Mouse (Mus musculus) adrenal gland, postnatal 36 days (tissue): ENCODE results near the gene Acad9. TPM values are rescaled to one million over a fixed set of nuclear protein-coding genes. Genes with fewer than 3 reads are reported as not detected.

ENCODE experiments used
- DNase-seq, 2 experiments: peaks; one replicate each; pipeline ENCODE4 v3.0.0; 2021; ENCODE audit warnings: mixed read lengths in 1 of 2
- long read RNA-seq, 2 experiments: library from polyadenylated mRNA; stranded (forward); transcript quantifications; one replicate each; pipeline ENCODE4 v2.0.0; 2021; ENCODE audit warnings: borderline sequencing depth in 2 of 2
- total RNA-seq, 2 experiments: library from RNA; stranded (reverse); gene quantifications; 2 replicates each; pipeline ENCODE4 v1.2.3; 2021

The Acad9 gene
- total RNA-seq, result 10 to 100 TPM; 42.6 to 51.5 TPM
- long read RNA-seq, experiment 1, transcript Acad9-201 (18 exons, 3,930 nt), result major isoform, 77 of 83 reads
- long read RNA-seq, experiment 1, partial matches to known transcripts, result 0 of 83 reads
- long read RNA-seq, experiment 1, other reads (novel, unspliced or antisense), result 6 of 83 reads
- long read RNA-seq, experiment 2, transcript Acad9-201 (18 exons, 3,930 nt), result major isoform, 19 of 22 reads
- long read RNA-seq, experiment 2, partial matches to known transcripts, result 1 of 22 reads
- long read RNA-seq, experiment 2, other reads (novel, unspliced or antisense), result 1 of 22 reads

- peak; percentile 97 for DNase-seq
These were observed at the start of gene Acad9 for GRCm38 (mm10) chr3:36065843-36066651. TSS of gene Acad9 (plus strand) at chr3:36065979.

GRCm38 (mm10) chr3:36025732-36026131, 40.0 kb upstream of the Acad9 start:
- no peak for DNase-seq

GRCm38 (mm10) chr3:36029993-36030392, 35.8 kb upstream of the Acad9 start:
- no peak for DNase-seq

- no peak for DNase-seq
These were observed 33.9 kb upstream of the Acad9 start for GRCm38 (mm10) chr3:36031740-36032510.

- peak in 1 of 2 experiments; percentile 4 for DNase-seq
These were observed 21.3 kb upstream of the Acad9 start for GRCm38 (mm10) chr3:36044520-36044919.

- DNase-seq, result no peak
These were observed 20.7 kb upstream of the Acad9 start for GRCm38 (mm10) chr3:36045086-36045485.

GRCm38 (mm10) chr3:36049106-36049505, 16.7 kb upstream of the Acad9 start:
- DNase-seq, result no peak

GRCm38 (mm10) chr3:36053447-36053846, 12.3 kb upstream of the Acad9 start, which contains the start of gene Ccdc144b:
TSS of gene Ccdc144b (minus strand) at chr3:36053547.
- no peak for DNase-seq

- peak; percentile 68 to 73 for DNase-seq
These were observed 5.5 kb upstream of the Acad9 start for GRCm38 (mm10) chr3:36060096-36060850.

GRCm38 (mm10) chr3:36064592-36065061, 1.2 kb upstream of the Acad9 start:
- DNase-seq, result no peak

- DNase-seq, result no peak
These were observed 613 bp upstream of the Acad9 start for GRCm38 (mm10) chr3:36065166-36065565.

GRCm38 (mm10) chr3:36067731-36068130, 2.0 kb downstream of the Acad9 start:
- no peak for DNase-seq

GRCm38 (mm10) chr3:36070436-36070835, 4.7 kb downstream of the Acad9 start:
- no peak for DNase-seq

- DNase-seq, result no peak
These were observed 5.3 kb downstream of the Acad9 start for GRCm38 (mm10) chr3:36071047-36071446.

GRCm38 (mm10) chr3:36074231-36074630, 8.5 kb downstream of the Acad9 start:
- no peak for DNase-seq

GRCm38 (mm10) chr3:36075466-36075865, 9.7 kb downstream of the Acad9 start:
- DNase-seq, result no peak

GRCm38 (mm10) chr3:36077386-36077785, 11.6 kb downstream of the Acad9 start:
- DNase-seq, result no peak

GRCm38 (mm10) chr3:36079886-36080285, 14.1 kb downstream of the Acad9 start:
- DNase-seq, result no peak

GRCm38 (mm10) chr3:36080741-36081140, 15.0 kb downstream of the Acad9 start:
- DNase-seq, result no peak

GRCm38 (mm10) chr3:36082843-36083242, 17.1 kb downstream of the Acad9 start:
- DNase-seq, result no peak

- DNase-seq, result no peak
These were observed 17.6 kb downstream of the Acad9 start for GRCm38 (mm10) chr3:36083381-36083780.

- DNase-seq, result no peak
These were observed 19.6 kb downstream of the Acad9 start for GRCm38 (mm10) chr3:36085394-36085793.
